Mouse (Mus musculus) liver, adult 2 months (tissue): ENCODE measurements around the gene Gm45711.

Experiments used
- CTCF ChIP-seq: fragments of 200-500 bp; IDR thresholded peaks from 2 replicates; pipeline ENCODE4 v1.5.1; 2011; ENCODE audit warnings: low read depth, low read length, control low read depth
- POLR2A ChIP-seq: fragments of 200-500 bp; IDR thresholded peaks from 2 replicates; pipeline ENCODE4 v1.6.1; 2011; ENCODE audit warnings: low read length, control low read depth; ENCODE audit not compliant: insufficient read depth; ENCODE audit errors: extremely low read depth

GRCm38 (mm10) chr8:104348971-104349370, 39.1 kb upstream of the Gm45711 start:
- TF ChIP-seq CTCF, result no peak
- TF ChIP-seq POLR2A, result no peak
